Mouse (Mus musculus): ENCODE data around the gene Ppp1r14b. TPM values are rescaled to one million over a fixed set of nuclear protein-coding genes. Genes with fewer than 3 reads are reported as not detected.

Gene Ppp1r14b
- polyA plus RNA-seq (2015; fragmentation: Nextera tagmentation; extraction: Ambion mirVana), result 136 and 138 TPM in 2 replicates

GRCm38 (mm10) chr19:6974211-6975205, at the start of gene Ppp1r14b:
Ppp1r14b (plus strand) TSS chr19:6974968.
- no peaks in the 10 kb centered on the region for H3K27me3 ChIP-seq
- under 1% methylated on average over 84 of the region's 84 CpGs for WGBS
- ATAC-seq (replicated peaks; ENCODE audit: insufficient number of reproducible peaks, insufficient read depth, low FRiP score, low read depth), result peak; percentile 57
- H3K36me3 ChIP-seq, result peaks cover 21% of the 10 kb centered on the region
- H3K4me3 ChIP-seq, result peak within 1 kb of the TSS; percentile 77
- H3K9ac ChIP-seq, result peak within 1 kb of the TSS; percentile 82
- no peaks in the 10 kb centered on the region for H3K9me3 ChIP-seq (replicated peaks)
- peak within 1 kb of the TSS; percentile 93 for H3K27ac ChIP-seq
- H3K4me1 ChIP-seq (replicated peaks), result peaks cover 64% of the 10 kb centered on the region
- peak within 1 kb of the TSS; percentile 90 for H3K4me2 ChIP-seq

DNA sequence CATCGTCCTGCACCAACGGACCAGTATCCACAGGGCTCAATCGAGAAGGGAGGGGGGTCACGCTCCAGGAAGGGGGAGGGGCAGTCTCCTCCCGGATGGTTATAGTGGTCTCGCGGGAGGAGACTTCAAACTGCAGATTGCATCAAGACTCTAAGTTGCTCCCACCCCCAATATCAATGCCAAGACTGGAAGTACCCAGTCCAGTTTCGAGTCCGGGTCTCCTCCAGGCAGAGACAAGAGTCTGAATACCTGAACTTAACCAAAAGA, 49.5 kb upstream of the Ppp1r14b start, which contains the start of gene Catsperz:
Gene Catsperz (minus strand): TSS at position 74 of the 267 bp plus-strand sequence.
- 6% methylated on average over 9 of the region's 9 CpGs for WGBS
- peak within 1 kb of the TSS; percentile 8 for H3K9ac ChIP-seq
- peak within 1 kb of the TSS; percentile 48 for H3K4me2 ChIP-seq
- H3K27ac ChIP-seq, result no peak within 1 kb of the TSS
- ATAC-seq (replicated peaks; ENCODE audit: insufficient number of reproducible peaks, insufficient read depth, low FRiP score, low read depth), result no peak
- H3K4me1 ChIP-seq (replicated peaks), result peaks cover 47% of the 10 kb centered on the region
- H3K36me3 ChIP-seq, result no peaks in the 10 kb centered on the region
- H3K4me3 ChIP-seq, result peak within 1 kb of the TSS; percentile 19
- H3K9me3 ChIP-seq (replicated peaks), result no peaks in the 10 kb centered on the region
- H3K27me3 ChIP-seq, result peaks cover 61% of the 10 kb centered on the region

GRCm38 (mm10) chr19:6925611-6926329, 49.0 kb upstream of the Ppp1r14b start:
- WGBS, result 18% methylated on average over 40 of the region's 40 CpGs
- Histone ChIP-seq H3K4me2 (peak overlapping the region; percentile 48), H3K4me1 (replicated peaks) (peaks cover 42% of the 10 kb centered on the region), H3K4me3 (peak overlapping the region; percentile 19), H3K27ac (no peak overlapping the region), H3K9ac (peak overlapping the region; percentile 8; the same call in 1 of the 2 replicates), H3K36me3 (no peaks in the 10 kb centered on the region), H3K9me3 (replicated peaks) (no peaks in the 10 kb centered on the region), H3K27me3 (peaks cover 66% of the 10 kb centered on the region)
- ATAC-seq (replicated peaks; ENCODE audit: insufficient number of reproducible peaks, insufficient read depth, low FRiP score, low read depth), result no peak

GRCm38 (mm10) chr19:6926559-6927255, 48.1 kb upstream of the Ppp1r14b start:
- Histone ChIP-seq H3K4me2 (peak overlapping the region; percentile 55), H3K4me1 (replicated peaks) (peaks cover 39% of the 10 kb centered on the region), H3K9ac (no peak overlapping the region; the same call in 1 of the 2 replicates), H3K36me3 (no peaks in the 10 kb centered on the region), H3K4me3 (peak overlapping the region; percentile 19), H3K27me3 (peaks cover 75% of the 10 kb centered on the region), H3K27ac (no peak overlapping the region), H3K9me3 (replicated peaks) (no peaks in the 10 kb centered on the region)
- no peak for ATAC-seq (replicated peaks; ENCODE audit: insufficient number of reproducible peaks, insufficient read depth, low FRiP score, low read depth)
- WGBS, result 19% methylated on average over 26 of the region's 26 CpGs

DNA sequence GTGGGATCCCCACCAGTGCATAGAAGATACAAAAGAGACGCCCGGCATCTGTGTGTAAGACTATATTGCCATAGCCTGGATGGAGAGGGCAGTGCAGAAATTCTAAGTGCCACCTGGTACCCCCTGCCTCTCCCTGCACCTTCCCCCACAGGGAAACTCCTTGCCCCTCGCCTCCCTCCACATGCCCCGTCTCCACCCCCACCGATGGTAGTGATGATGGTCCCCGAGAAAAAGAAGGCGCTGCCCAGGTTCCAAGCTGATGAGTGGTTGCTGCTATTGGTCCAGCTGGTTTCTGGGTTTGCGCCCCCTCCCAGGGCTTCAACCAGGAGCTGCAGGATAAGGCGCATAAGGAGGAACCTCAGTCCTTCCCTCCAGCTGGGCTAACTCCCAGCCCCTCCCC, 46.7 kb upstream of the Ppp1r14b start:
- no peak overlapping the region for H3K4me2 ChIP-seq

GRCm38 (mm10) chr19:6931002-6931401, 43.8 kb upstream of the Ppp1r14b start:
- H3K9ac ChIP-seq, result no peak overlapping the region
- H3K9me3 ChIP-seq (replicated peaks), result no peaks in the 10 kb centered on the region
- H3K4me2 ChIP-seq, result no peak overlapping the region
- no peaks in the 10 kb centered on the region for H3K36me3 ChIP-seq
- ATAC-seq (replicated peaks; ENCODE audit: insufficient number of reproducible peaks, insufficient read depth, low FRiP score, low read depth), result no peak
- H3K4me3 ChIP-seq, result no peak overlapping the region
- WGBS, result 4% methylated on average over 2 of the region's 2 CpGs
- H3K27ac ChIP-seq, result no peak overlapping the region
- peaks cover 25% of the 10 kb centered on the region for H3K4me1 ChIP-seq (replicated peaks)
- H3K27me3 ChIP-seq, result peaks cover 94% of the 10 kb centered on the region

More for the DNA sequence above, 46.7 kb upstream of the Ppp1r14b start:
- Histone ChIP-seq H3K4me3 (no peak overlapping the region), H3K27me3 (peaks cover 89% of the 10 kb centered on the region), H3K9ac (no peak overlapping the region), H3K27ac (no peak overlapping the region), H3K36me3 (no peaks in the 10 kb centered on the region), H3K9me3 (replicated peaks) (no peaks in the 10 kb centered on the region), H3K4me1 (replicated peaks) (peaks cover 30% of the 10 kb centered on the region)
- 22% methylated on average over 9 of the region's 9 CpGs for WGBS
- ATAC-seq (replicated peaks; ENCODE audit: insufficient number of reproducible peaks, insufficient read depth, low FRiP score, low read depth), result no peak

GRCm38 (mm10) chr19:6932018-6932417, 42.8 kb upstream of the Ppp1r14b start:
- Histone ChIP-seq H3K4me1 (replicated peaks) (peaks cover 19% of the 10 kb centered on the region), H3K27me3 (peaks cover 89% of the 10 kb centered on the region), H3K4me3 (no peak overlapping the region), H3K27ac (no peak overlapping the region), H3K4me2 (no peak overlapping the region), H3K9me3 (replicated peaks) (no peaks in the 10 kb centered on the region), H3K36me3 (no peaks in the 10 kb centered on the region), H3K9ac (no peak overlapping the region)
- no peak for ATAC-seq (replicated peaks; ENCODE audit: insufficient number of reproducible peaks, insufficient read depth, low FRiP score, low read depth)
- WGBS, result 45% methylated on average over 1 of the region's 1 CpGs

- Histone ChIP-seq H3K36me3 (no peaks in the 10 kb centered on the region), H3K9me3 (replicated peaks) (no peaks in the 10 kb centered on the region), H3K4me1 (replicated peaks) (peaks cover 14% of the 10 kb centered on the region), H3K27ac (no peak overlapping the region), H3K27me3 (peaks cover 78% of the 10 kb centered on the region), H3K9ac (no peak overlapping the region), H3K4me3 (peak overlapping the region; percentile 49), H3K4me2 (peak overlapping the region; percentile 78)
- WGBS, result 38% methylated on average over 4 of the region's 4 CpGs
- 0 out of 2 replicates have a peak, but pooled peaks have one; percentile 9 for ATAC-seq (replicated peaks; ENCODE audit: insufficient number of reproducible peaks, insufficient read depth, low FRiP score, low read depth)
These were observed 41.7 kb upstream of the Ppp1r14b start for GRCm38 (mm10) chr19:6933102-6933435.

GRCm38 (mm10) chr19:6933436-6934194, 41.2 kb upstream of the Ppp1r14b start:
- peak overlapping the region; percentile 49 for H3K4me3 ChIP-seq
- H3K27ac ChIP-seq, result no peak overlapping the region
- peaks cover 14% of the 10 kb centered on the region for H3K4me1 ChIP-seq (replicated peaks)
- ATAC-seq (replicated peaks; ENCODE audit: insufficient number of reproducible peaks, insufficient read depth, low FRiP score, low read depth), result peak; percentile 48
- H3K36me3 ChIP-seq, result no peaks in the 10 kb centered on the region
- H3K4me2 ChIP-seq, result peak overlapping the region; percentile 78
- peak overlapping the region; percentile 45 for H3K9ac ChIP-seq
- H3K27me3 ChIP-seq, result peaks cover 73% of the 10 kb centered on the region
- no peaks in the 10 kb centered on the region for H3K9me3 ChIP-seq (replicated peaks)
- 3% methylated on average over 58 of the region's 58 CpGs for WGBS

DNA sequence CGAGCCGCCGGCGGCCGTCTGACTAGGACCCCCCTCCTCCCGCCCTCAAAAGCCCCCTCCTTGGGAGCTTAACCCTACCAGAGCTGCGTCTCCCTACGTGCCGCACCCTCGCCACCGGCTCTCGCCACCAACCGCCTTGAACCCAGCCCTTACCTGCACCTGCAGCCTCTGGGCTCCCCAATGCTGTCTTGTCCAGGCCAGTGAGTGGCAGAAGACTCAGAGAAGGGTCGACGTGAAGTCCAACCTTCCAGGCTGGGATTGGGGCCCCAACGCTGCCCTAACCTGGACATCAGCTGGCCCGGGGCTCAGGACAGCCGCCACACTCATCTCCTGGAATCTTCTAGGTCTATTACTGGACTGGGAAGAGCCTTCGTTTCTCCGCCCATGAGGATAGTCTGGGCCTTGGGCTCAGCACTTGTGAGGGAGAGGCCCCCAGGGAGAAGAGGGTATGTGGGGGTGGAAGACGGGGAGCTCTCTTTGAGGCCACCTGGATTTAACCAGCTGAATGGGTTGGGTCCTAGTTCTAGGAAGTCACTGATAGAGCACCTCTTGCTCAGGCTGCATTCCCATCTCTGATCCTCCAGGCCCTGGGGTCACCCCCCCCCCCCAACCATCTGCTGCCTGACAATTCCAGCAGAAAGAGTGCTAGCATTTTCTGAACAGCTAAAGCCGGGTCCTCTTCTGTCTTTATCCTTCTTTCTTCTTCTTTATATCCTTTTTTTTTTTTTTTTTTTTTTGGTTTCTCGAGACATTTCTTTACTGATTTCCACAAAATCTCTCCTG, 40.4 kb upstream of the Ppp1r14b start, which contains the start of gene Kcnk4:
Gene Kcnk4 (minus strand): TSS at position 321 of the 783 bp plus-strand sequence.
- H3K9ac ChIP-seq, result peak within 1 kb of the TSS; percentile 45
- H3K4me1 ChIP-seq (replicated peaks), result peaks cover 14% of the 10 kb centered on the region
- H3K27me3 ChIP-seq, result peaks cover 65% of the 10 kb centered on the region
- H3K27ac ChIP-seq, result no peak within 1 kb of the TSS
- H3K36me3 ChIP-seq, result no peaks in the 10 kb centered on the region
- peak within 1 kb of the TSS; percentile 78 for H3K4me2 ChIP-seq
- ATAC-seq (replicated peaks; ENCODE audit: insufficient number of reproducible peaks, insufficient read depth, low FRiP score, low read depth), result no peak
- peak within 1 kb of the TSS; percentile 49 for H3K4me3 ChIP-seq
- no peaks in the 10 kb centered on the region for H3K9me3 ChIP-seq (replicated peaks)
- 11% methylated on average over 23 of the region's 23 CpGs for WGBS

Data from heart, embryonic 15.5 days (tissue).